Mouse (Mus musculus) bone marrow, adult 2 months (tissue): ENCODE results near the gene Hoxd9. TPM values are rescaled to one million over a fixed set of nuclear protein-coding genes. Genes with fewer than 3 reads are reported as not detected.

Source experiments
- H3K27ac ChIP-seq: fragments of 200-500 bp; 2 replicates; pipeline ENCODE4 v1.5.1; 2012; ENCODE audit warnings: low read depth, mild to moderate bottlenecking, control low read depth, inconsistent platforms, low read length; ENCODE audit not compliant: control insufficient read depth, poor library complexity, insufficient read depth
- H3K4me1 ChIP-seq: fragments of 200-500 bp; 2 replicates; pipeline ENCODE4 v1.6.1; 2011; ENCODE audit warnings: low read length; ENCODE audit not compliant: control insufficient read depth, insufficient read depth
- H3K4me3 ChIP-seq: fragments of 200-500 bp; replicated peaks from 2 replicates; pipeline ENCODE3; 2011; ENCODE audit warnings: mild to moderate bottlenecking, low read depth, low read length, control low read depth; ENCODE audit not compliant: control insufficient read depth
- CTCF ChIP-seq: fragments of 200-500 bp; IDR thresholded peaks from 2 replicates; pipeline ENCODE4 v1.5.1; 2011; ENCODE audit warnings: low read length, control low read depth; ENCODE audit not compliant: control insufficient read depth, insufficient read depth
- POLR2A ChIP-seq: fragments of 200-500 bp; IDR thresholded peaks from 2 replicates; pipeline ENCODE4 v1.6.1; 2011; ENCODE audit warnings: low read depth, mild to moderate bottlenecking, control low read depth, low read length, borderline replicate concordance; ENCODE audit not compliant: control insufficient read depth
- WGBS: fragments of 180-500 bp; shearing (Covaris S2); methylation state at CpG from one replicate; pipeline ENCODE4 v1.1.7; 2018; 5-methylcytosine and 5-hydroxymethylcytosine counted together
- polyA plus RNA-seq: library from polyadenylated mRNA; stranded (reverse); fragments of >200 nt; gene quantifications from 2 replicates; pipeline ENCODE4 v1.2.4, GENCODE M21; 2011; ENCODE audit warnings: low replicate concordance; ENCODE audit not compliant: missing spikeins, insufficient read depth, insufficient read length

The Hoxd9 gene
- polyA plus RNA-seq, 1 experiment: not detected

- TF ChIP-seq CTCF (no peak), POLR2A (no peak)
- Histone ChIP-seq H3K4me1 (no peaks in the 10 kb centered on the region), H3K4me3 (no peak overlapping the region), H3K27ac (no peak overlapping the region)
- WGBS: 25% methylated on average over 9 of the region's 9 CpGs
Measured at GRCm38 (mm10) chr2:74748436-74748995, 51.0 kb downstream of the Hoxd9 start.

GRCm38 (mm10) chr2:74749337-74750121 lies 52.0 kb downstream of the Hoxd9 start:
- H3K4me3 ChIP-seq: no peak overlapping the region
- TF ChIP-seq POLR2A (no peak), CTCF (no peak)
- no peaks in the 10 kb centered on the region for H3K4me1 ChIP-seq
- H3K27ac ChIP-seq: no peak overlapping the region
- WGBS: 3% methylated on average over 47 of the region's 47 CpGs

Other genes starting within 250 kb of the Hoxd9 start
- 8.4 and 14.2 TPM in 2 replicates for gene Lnpk, start 118.3 kb upstream of the Hoxd9 start, polyA plus RNA-seq
- gene Evx2, start 38.2 kb upstream of the Hoxd9 start, polyA plus RNA-seq: not detected in 2 replicates
- 1.2 TPM in 1 of 2 replicates, not detected in the other for gene Hoxd13, start 29.4 kb upstream of the Hoxd9 start, polyA plus RNA-seq
- not detected in 2 replicates for gene Hoxd12, start 22.7 kb upstream of the Hoxd9 start, polyA plus RNA-seq
- gene Hoxd11, start 18.2 kb upstream of the Hoxd9 start, polyA plus RNA-seq: 0.60 TPM in 1 of 2 replicates, not detected in the other
- not detected in 2 replicates for gene Hoxd10, start 5.8 kb upstream of the Hoxd9 start, polyA plus RNA-seq
- gene Hoxd8, start 6.9 kb downstream of the Hoxd9 start, polyA plus RNA-seq: 1.1 and 1.4 TPM in 2 replicates
- not detected in 2 replicates for gene Hoxd3, start 14.2 kb downstream of the Hoxd9 start, polyA plus RNA-seq
- gene Hoxd4, start 14.2 kb downstream of the Hoxd9 start, polyA plus RNA-seq: 2.9 TPM in 1 of 2 replicates, not detected in the other
- not detected in 2 replicates for gene Gm28230, start 29.0 kb downstream of the Hoxd9 start, polyA plus RNA-seq
- not detected in 2 replicates for gene Hoxd1, start 65.3 kb downstream of the Hoxd9 start, polyA plus RNA-seq
- 18.7 and 26.7 TPM in 2 replicates for gene Mtx2, start 128.1 kb downstream of the Hoxd9 start, polyA plus RNA-seq